Mouse (Mus musculus) embryonic stem cell, embryonic (primary cell): Measurements from ENCODE around the gene Osbpl3.

ENCODE experiments used
- CTCF ChIA-PET, 4 experiments: fragments of 300-600 bp in 2 of 4; fragments of 350-600 bp in 2 of 4; sonication (Branson Sonifier 250); formaldehyde crosslinking; loops; one replicate each; lab custom pipeline; 2022; ENCODE audit warnings: inconsistent platforms in 2 of 4; lab: Charles Lee
- POLR2A ChIA-PET, 4 experiments: fragments of 300-600 bp in 2 of 4; fragments of 350-600 bp in 2 of 4; sonication (Branson Sonifier 250); formaldehyde crosslinking; loops; one replicate each; lab custom pipeline; 2022; ENCODE audit warnings: antibody characterized with exemption in 4 of 4, inconsistent platforms in 1 of 4; lab: Charles Lee

Gene Osbpl3

DNA sequence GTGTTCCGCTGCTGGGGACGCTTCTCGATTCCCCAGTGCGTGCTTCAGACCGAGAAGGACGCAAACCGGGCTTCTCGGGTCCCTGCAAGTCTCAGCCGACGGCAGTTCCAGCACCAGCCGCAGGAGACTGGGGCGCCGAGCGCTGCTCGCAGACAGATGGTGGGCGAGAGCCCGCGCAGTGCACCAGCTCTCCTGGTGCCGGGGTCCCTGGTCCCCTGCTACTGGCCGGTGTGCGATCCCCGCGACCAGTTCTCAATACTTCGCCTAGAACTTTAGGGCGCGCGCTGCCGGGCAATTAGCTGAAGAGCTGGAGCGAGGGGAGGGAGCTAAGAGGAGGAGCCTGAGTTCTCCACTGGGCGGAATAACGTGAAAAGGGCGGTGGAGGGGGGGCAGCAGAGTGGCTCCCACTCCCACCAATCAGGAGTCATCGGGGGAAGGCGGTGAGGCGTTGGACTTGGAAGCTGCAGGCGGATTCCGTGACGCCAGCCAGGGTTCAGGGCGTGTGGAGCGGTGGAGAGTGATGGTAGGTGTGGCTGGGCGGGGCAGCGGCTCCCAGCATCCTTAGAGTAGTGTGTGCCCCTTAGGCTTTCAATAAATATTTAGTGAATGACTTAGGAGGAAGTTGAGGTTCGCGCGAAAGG lies at the start of gene Osbpl3:
Osbpl3 (minus strand) TSS at position 373 of the 641 bp plus-strand sequence.
- CTCF ChIA-PET: interaction anchor here in 3 of 4 experiments (0.6 to 2.0 kb wide), 11 partner anchors 11 to 281 kb away, joined by 3 to 10 read pairs (median 4); no protein-coding TSS in a partner anchor
- POLR2A ChIA-PET: interaction anchor here in 3 of 4 experiments (0.6 to 2.8 kb wide), 34 partner anchors 10 to 1271 kb away, joined by 3 to 14 read pairs (median 4); partner anchors contain the start of gene Fam221a (in 1 of the 3)

DNA sequence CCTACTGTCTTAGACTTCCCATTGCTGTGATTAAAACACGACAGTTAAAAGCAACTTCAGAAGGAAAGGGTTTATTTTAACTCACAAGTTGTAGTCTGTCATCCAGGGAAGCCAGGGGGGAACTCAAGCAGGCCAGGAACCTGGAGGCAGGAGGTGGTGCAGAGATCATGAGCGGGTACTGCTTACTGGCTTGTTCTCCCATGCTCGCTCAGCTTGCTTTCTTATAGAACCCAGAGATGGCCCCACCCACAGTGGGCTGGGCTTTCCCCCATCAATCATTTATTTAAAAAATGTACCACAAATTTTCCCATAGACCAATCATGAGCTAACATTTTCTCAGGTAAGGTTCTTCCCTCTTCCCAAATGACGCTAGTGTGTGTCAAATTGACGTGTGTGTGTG lies 49.5 kb upstream of the Osbpl3 start:
- ChIA-PET POLR2A (no interaction called here), CTCF (interaction anchor here in 1 of 4 experiments (0.6 kb wide), 1 partner anchor 480 kb away, joined by 4 read pairs; no protein-coding TSS in a partner anchor)

DNA sequence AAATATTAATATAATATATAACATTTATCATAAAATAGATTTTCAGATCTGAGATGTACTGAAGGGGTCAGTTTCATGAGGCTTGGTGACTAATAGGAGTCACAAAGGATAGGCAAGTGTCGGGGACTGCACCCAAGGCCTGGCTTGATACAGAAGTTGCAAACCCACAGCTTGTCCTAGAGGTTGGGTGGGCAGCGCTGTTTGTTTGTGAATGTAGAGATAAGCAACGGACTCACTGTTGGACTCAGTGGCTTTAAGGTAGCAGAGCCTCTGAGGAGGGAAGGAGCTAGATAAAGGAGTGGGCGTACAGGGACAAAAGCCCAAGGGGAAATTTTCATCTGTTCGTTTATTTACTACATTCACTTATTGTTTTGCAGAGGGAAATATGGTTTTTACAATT lies 48.7 kb upstream of the Osbpl3 start:
- ChIA-PET CTCF (interaction anchor here in 1 of 4 experiments (0.6 kb wide), 1 partner anchor 479 kb away, joined by 4 read pairs; no protein-coding TSS in a partner anchor), POLR2A (no interaction called here)

DNA sequence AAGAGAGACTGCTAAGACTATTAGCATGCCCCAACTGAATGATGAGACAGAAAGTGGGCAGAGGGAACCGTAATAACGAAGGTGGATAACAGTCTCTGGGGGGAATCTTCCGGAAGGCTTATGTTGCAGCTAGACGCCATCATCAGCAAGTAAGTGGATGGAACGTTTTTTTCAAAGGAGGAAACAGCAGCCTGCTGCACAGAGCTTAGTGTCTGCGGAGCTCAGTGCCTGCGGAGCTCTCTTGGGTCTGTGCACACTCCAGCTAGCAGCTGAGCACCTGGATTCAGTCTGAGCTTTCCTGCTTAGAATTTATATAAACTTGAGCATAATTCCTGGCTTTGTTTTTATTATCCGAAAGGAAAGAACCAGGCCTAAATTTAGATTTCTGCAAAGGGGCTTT lies 47.8 kb upstream of the Osbpl3 start:
- ChIA-PET CTCF (interaction anchor here in 1 of 4 experiments (0.5 kb wide), 1 partner anchor 303 kb away, joined by 3 read pairs; no protein-coding TSS in a partner anchor), POLR2A (no interaction called here)

DNA sequence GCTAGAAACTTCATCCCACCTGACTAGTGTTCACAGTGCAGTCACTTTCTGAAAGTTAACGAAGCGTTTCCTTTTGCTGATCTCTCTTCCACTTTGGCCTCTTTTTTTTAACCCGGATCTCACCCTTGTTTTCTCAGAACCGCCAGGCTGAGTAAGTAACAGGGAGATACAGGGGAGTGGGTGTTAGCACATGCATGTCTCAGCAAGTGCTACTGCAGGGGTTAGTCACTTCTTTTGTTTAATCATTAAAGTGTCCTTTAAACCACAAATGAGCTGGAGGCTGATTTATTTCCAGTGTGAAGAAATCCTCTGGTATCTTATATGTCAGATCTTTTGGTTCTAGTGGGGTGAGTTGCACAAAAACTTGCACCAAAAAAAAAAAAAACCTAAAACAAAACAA lies 47.0 kb upstream of the Osbpl3 start:
- POLR2A ChIA-PET: interaction anchor here in 1 of 4 experiments (1.5 kb wide), 1 partner anchor 121 kb away, joined by 5 read pairs; no protein-coding TSS in a partner anchor
- CTCF ChIA-PET: no interaction called here

DNA sequence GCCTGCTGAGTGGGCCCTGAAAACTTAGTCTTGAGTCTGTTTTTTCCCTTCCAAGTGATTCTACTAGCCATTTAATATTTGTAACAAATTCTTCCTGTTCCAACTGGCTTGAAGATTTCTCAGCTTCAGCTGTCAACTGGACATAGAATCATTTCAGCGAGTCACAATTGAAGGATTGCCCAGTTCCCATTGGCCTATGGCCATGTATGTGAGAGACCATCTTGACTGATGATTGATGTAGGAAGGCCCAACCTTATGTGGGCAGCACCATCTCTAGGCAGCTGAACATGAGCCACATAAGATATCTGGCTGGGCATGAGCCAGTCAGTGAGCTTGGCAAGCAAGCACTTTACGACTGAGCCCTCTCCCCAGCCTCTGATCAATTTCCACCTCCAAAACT lies 42.3 kb upstream of the Osbpl3 start:
- ChIA-PET CTCF (interaction anchor here in 2 of 4 experiments (0.6 to 1.4 kb wide), 3 partner anchors 29 to 308 kb away, joined by 3 to 4 read pairs (median 3); no protein-coding TSS in a partner anchor), POLR2A (interaction anchor here in 2 of 4 experiments (1.2 to 1.5 kb wide), 3 partner anchors 42 to 175 kb away, joined by 3 to 4 read pairs (median 3); partner anchors contain the start of gene Osbpl3 (in 1 of the 2))

DNA sequence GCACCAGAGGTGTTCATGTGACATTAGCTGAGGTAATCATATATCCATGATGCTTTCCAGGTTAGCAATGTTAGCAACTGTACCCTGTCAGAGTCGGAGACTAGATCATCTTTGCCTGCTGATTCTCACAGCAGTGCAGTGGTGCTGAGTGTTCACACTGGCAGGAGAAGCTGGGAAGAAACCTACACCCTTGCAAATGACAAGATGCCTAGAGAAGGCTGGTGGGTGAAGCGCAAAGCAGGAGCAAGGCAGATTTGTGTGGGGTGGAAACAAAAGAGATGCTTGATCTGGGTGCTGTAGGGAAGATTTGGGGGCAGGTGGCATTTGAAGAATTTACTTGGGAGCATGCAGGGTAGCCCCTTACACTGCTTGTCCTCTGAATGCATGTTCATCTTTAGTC lies 34.5 kb upstream of the Osbpl3 start:
- POLR2A ChIA-PET: no interaction called here
- CTCF ChIA-PET: no interaction called here

DNA sequence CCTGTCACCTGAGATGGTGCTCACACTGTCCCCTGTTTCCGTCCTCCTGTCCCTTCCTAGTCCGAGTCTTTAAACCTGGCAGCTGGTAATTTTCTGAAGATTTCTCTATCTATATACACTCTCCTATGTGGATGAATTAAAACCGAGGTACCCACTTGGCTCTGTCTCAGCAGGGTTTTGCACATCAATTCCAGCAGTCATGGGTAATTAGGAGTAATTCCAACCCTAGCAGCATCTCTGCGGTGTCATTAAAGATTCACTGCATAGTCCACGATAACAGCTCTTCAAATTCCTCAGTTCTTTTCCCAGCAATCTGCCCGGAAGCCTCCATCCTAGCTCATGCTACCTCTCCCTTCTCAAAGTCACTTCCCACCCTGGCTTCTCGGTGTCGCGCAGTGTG lies 33.4 kb upstream of the Osbpl3 start:
- POLR2A ChIA-PET: interaction anchor here in 1 of 4 experiments (0.6 kb wide), 1 partner anchor 44 kb away, joined by 3 read pairs; no protein-coding TSS in a partner anchor
- CTCF ChIA-PET: no interaction called here

DNA sequence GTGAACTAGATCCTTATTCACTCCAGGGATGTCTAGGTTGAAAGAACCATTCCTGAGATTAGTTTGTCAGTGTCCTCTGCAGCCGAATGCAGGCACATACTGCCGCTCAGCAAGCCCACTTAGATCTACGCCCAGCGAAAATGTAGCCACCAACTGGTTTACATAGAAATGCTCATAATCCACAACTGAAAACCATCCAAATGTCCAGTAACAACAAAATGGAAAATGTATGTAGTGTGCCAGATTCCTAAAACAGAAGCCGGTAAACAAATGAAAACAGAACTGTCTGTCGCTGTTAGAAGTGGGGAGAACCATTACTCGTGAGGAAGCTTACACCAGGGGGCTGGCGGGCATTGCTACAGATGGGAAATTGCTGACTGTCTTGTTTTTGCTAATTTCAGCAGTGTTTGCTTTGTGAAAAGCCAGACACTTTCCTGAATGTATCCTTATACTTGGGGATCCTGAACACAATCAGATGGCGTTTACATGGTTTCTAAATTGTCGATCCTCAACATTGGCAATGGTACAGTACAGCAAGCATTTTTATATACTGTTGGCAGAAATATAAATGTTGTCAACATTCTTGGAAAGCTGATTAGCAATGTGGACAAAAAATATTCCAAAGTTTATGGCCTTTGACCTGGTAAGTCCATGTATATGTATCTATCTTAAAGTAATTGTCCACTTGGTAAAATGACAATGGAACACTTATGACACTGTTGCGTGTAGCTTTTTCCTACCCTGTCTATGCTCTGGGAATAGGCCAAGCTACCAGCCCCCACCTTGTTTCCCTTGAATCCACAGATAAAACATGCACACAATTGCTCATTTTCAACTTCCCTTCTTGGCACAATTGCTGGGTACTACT lies 30.3 kb upstream of the Osbpl3 start:
- CTCF ChIA-PET: no interaction called here
- POLR2A ChIA-PET: interaction anchor here in 1 of 4 experiments (0.5 kb wide), 1 partner anchor 1529 kb away, joined by 4 read pairs; no protein-coding TSS in a partner anchor

DNA sequence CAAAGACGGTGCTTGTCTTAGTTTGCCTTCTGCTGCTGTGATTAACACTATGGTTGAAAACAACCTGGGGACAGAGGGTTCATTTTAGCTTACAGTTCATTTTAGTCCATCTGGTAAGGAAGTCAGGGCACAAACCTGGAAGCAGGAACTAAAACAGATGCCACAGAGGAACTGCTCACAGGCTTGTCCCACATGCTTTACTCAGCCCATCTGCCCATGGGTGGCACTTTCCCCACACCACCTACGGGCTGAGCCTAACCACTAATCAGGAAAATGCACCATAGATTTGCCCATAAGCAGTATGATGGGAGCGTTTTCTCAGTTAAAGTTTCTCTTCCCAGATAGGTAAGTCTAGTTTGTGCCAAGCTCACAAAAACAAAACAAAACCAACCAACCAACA lies 27.4 kb upstream of the Osbpl3 start:
- CTCF ChIA-PET: no interaction called here
- POLR2A ChIA-PET: no interaction called here

DNA sequence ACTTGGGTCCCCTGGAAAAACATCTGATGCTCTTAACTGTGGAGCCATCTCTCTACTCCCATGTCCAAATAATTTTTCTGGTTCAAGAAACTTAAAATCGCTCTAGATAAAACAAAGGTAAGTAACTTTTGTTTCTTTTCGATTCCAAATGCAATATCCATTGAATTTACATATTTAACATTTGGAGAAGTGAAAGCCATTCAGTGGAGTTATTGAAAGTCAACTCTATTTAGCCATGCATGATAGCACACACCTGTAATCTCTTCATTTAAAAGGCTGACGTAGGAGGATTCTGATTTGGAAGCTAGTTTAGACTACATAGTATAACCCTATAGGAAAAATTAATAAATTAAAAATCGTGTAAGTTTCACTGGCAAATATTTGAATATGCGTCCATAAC lies 25.5 kb upstream of the Osbpl3 start:
- ChIA-PET CTCF (no interaction called here), POLR2A (no interaction called here)

DNA sequence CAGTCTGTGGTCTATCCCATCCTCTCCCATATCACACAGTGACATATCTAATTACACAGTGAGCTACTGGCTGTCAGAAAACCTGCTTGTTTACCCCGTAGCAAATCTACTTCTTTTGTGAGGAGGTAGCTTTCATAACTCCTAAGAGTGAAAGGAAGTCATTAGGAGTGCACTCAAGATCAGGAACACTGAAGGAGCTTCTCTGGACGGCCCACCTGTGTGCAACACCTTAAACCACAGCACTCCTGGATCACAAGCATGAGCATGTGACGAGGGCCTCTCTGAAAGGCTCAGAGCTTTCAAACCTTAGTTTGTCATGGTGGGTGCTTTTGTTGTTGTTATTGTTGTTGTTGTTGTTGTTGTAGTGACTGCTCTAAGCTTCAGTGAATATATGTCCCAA lies 10.4 kb upstream of the Osbpl3 start:
- CTCF ChIA-PET: interaction anchor here in 1 of 4 experiments (1.4 kb wide), 1 partner anchor 11 kb away, joined by 3 read pairs; no protein-coding TSS in a partner anchor
- POLR2A ChIA-PET: interaction anchor here in 1 of 4 experiments (2.3 kb wide), 1 partner anchor 10 kb away, joined by 8 read pairs; the partner anchor contains the start of gene Osbpl3

DNA sequence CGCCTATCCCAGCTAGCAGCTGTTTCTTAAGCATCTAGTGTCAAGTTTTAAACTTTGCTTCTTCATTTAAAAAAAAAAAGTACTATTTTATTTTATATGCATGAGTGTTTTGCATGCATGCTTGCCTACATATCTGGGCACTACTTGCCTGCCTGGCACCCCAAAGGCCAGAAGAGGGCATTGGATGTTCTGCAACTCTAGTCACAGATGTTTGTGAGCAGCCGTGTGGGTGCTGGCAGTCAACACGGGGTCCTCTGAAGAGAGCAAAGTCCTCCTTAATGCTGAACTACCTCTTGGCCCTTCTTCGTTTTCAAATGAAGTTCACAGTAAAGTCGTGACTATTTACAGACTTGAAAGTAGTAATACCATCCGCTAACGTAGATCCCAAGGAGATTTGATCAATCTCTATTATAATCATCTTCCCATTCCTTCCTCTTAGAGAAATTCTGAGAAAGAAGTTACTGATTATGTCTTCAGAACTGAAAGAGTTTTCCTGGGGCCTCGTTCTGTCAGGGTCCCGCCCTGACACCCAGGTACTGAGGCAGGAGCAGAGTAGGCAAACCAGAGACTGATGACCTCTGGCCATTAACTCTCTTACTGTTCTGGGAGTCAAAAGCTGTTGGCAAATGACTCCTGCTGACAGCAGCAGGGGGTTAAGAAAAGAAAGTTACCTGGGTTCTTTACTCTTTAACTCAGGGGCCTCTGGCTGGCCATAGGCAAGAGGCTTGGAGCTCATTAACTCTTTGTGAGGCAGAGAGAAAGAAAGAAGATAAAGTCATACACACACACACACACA lies 8.9 kb upstream of the Osbpl3 start:
- CTCF ChIA-PET: no interaction called here
- POLR2A ChIA-PET: interaction anchor here in 2 of 4 experiments (0.8 to 2.3 kb wide), 2 partner anchors 8 to 99 kb away, joined by 3 to 8 read pairs; partner anchors contain the start of gene Osbpl3 (in 1 of the 2)

DNA sequence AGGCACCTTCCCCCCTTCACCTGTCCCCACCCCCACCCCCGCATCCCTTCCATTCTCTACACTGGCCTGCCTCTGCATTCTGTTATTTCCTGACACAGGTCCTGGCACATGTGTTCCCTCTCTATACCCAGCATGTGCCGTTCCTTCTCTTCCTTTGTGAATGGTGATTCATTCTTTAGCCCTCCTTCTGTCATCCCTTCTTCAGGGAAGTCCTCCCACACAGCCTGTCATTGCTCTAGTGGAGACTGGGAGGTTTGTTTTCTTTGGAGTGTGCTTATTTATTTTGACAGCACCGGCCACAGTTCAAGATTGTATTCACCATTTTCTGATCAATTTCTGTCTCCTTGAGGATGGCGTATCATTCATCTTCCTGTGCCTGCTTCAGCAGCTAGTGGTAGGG lies 6.0 kb upstream of the Osbpl3 start:
- ChIA-PET POLR2A (no interaction called here), CTCF (interaction anchor here in 1 of 4 experiments (0.6 kb wide), 1 partner anchor 169 kb away, joined by 5 read pairs; no protein-coding TSS in a partner anchor)

DNA sequence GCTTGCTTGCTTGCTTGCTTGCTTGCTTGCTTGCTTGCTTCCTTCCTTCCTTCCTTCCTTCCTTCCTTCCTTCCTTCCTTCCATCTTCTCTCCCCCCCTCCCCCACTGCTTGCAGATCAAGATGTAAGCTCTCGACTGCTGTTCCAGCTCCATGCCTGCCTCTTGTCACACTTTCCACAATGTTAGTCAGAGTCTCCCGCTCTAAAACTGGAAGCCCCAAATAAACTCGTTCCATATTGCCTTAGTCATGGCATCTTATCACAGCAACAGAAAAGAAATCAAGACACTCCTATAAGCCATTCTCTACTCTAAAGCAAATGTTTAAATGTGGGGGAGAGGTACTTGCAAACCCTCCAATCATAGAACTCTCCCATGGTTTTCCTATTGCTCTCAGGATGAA lies 5.6 kb upstream of the Osbpl3 start:
- ChIA-PET POLR2A (no interaction called here), CTCF (interaction anchor here in 1 of 4 experiments (0.6 kb wide), 1 partner anchor 168 kb away, joined by 5 read pairs; no protein-coding TSS in a partner anchor)

DNA sequence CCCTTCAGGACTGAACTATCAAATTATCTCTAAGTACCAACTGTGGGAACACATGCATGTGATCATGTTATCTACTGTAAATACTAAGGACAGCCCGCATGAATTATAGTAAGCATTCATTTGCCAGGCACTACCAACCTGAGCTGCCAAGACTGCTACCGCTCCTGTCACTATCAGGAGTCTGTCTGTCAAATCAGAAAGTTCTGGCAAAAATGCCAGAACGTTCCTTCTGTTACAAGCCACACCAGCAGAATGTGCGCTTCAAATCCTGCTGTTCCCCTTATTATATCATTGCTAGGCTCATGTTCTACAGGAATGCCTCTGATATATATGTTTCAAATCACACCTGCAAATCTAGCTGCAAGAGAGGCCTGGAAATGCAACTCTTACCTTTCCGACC lies 4.6 kb upstream of the Osbpl3 start:
- CTCF ChIA-PET: no interaction called here
- POLR2A ChIA-PET: interaction anchor here in 2 of 4 experiments (0.5 to 1.1 kb wide), 2 partner anchors 11 to 1195 kb away, joined by 3 to 6 read pairs; no protein-coding TSS in a partner anchor

DNA sequence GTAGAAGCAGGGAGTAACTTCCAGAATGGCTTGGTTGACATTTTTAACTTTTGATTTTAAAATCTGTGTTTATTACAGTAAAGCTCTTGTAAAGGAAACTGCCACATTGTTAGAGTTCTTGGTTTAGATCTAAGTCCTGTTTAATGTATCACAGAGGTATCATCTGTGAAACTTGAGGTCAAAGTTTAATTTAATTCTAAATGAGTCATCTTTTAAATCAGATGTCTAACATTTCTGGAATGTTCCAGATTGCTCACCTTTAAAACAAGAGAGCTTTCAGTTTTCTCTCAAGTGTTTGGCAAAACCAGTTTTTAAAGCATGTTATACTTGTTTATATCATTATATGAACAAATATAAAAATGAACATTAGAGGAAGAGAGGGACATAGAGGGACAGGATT lies 4.2 kb upstream of the Osbpl3 start:
- ChIA-PET CTCF (no interaction called here), POLR2A (interaction anchor here in 1 of 4 experiments (1.1 kb wide), 1 partner anchor 11 kb away, joined by 3 read pairs; no protein-coding TSS in a partner anchor)

DNA sequence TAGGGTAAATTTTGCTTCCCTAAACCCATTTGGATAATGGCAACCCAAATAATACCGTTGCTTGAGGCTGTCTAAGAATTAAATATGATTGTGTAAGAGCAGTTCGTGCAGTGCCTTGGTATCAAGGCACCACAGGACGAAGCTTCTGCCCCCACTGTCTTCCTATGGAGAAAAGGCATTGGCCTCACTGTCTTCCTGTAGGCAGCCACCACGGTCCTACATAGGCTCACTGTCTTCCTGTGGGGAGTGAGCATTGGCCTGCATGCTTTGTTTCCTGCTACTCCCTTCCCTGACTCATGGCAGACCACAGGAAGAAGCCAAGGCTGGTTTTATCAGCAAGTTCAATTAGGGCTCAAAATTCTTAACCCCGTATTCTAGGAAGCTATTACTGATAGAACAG lies 3.3 kb upstream of the Osbpl3 start:
- CTCF ChIA-PET: interaction anchor here in 1 of 4 experiments (0.5 kb wide), 1 partner anchor 710 kb away, joined by 3 read pairs; no protein-coding TSS in a partner anchor
- POLR2A ChIA-PET: interaction anchor here in 1 of 4 experiments (1.1 kb wide), 1 partner anchor 10 kb away, joined by 3 read pairs; no protein-coding TSS in a partner anchor
